Mouse (Mus musculus) CH12.LX (cell line): Measurements from ENCODE around the gene Cmtr2. TPM values are rescaled to one million over a fixed set of nuclear protein-coding genes. Genes with fewer than 3 reads are reported as not detected.

Experiments used
- DNase-seq: peaks from one replicate; pipeline ENCODE4 v3.0.0-alpha.2; 2013; ENCODE audit errors: extremely low read depth
- H3K27ac ChIP-seq: 2 replicates; pipeline ENCODE4 v1.5.1; 2012; ENCODE audit warnings: low read depth, mild to moderate bottlenecking, control low read depth, moderate library complexity; ENCODE audit not compliant: insufficient read depth
- H3K27me3 ChIP-seq: replicated peaks from 2 replicates; pipeline ENCODE3; 2012; ENCODE audit warnings: inconsistent platforms
- H3K36me3 ChIP-seq, 2 experiments: replicated peaks in 1 of 2; 2 replicates each; pipeline versions ENCODE3 to v1.6.1; 2012; ENCODE audit warnings: inconsistent platforms in 1 of 2, low read length in 1 of 2, mild to moderate bottlenecking in 1 of 2, mixed read lengths in 1 of 2, moderate library complexity in 1 of 2; ENCODE audit not compliant: control insufficient read depth in 1 of 2, insufficient read depth in 1 of 2
- H3K4me1 ChIP-seq, 2 experiments: 2 replicates each; pipeline ENCODE4 v1.6.1; 2012; ENCODE audit warnings: inconsistent platforms in 1 of 2, moderate library complexity in 1 of 2; ENCODE audit not compliant: insufficient read depth in 2 of 2, control insufficient read depth in 1 of 2
- H3K4me2 ChIP-seq: 2 replicates; pipeline ENCODE4 v1.6.1; 2012; ENCODE audit warnings: low read depth, mild to moderate bottlenecking, control low read depth; ENCODE audit not compliant: poor library complexity, insufficient read depth, severe bottlenecking
- H3K4me3 ChIP-seq, 3 experiments: fragments of 150-350 bp in 1 of 3; sonication (generic) in 1 of 3; replicated peaks in 1 of 3; 2 replicates each; pipeline versions ENCODE3 to v1.5.1; 2011 to 2012; ENCODE audit warnings: low read depth in 2 of 3, low read length in 2 of 3, mild to moderate bottlenecking in 2 of 3, moderate library complexity in 2 of 3, control low read depth in 1 of 3, improper control_type of control experiment in 1 of 3, inconsistent platforms in 1 of 3, mixed read lengths in 1 of 3; ENCODE audit not compliant: poor library complexity in 1 of 3
- H3K79me2 ChIP-seq: replicated peaks from 2 replicates; pipeline ENCODE4 v1.6.1; 2012; ENCODE audit warnings: mild to moderate bottlenecking, moderate library complexity; ENCODE audit not compliant: control insufficient read depth, poor library complexity, insufficient read depth, severe bottlenecking; ENCODE audit errors: extremely low read depth
- H3K9ac ChIP-seq: 2 replicates; pipeline ENCODE4 v1.6.1; 2012; ENCODE audit warnings: low read depth, mild to moderate bottlenecking, control low read depth, moderate library complexity; ENCODE audit not compliant: insufficient read depth
- H3K9me3 ChIP-seq: replicated peaks from 2 replicates; pipeline ENCODE3; 2012; ENCODE audit warnings: low read length, inconsistent platforms, mixed read lengths
- BHLHE40 ChIP-seq: IDR thresholded peaks from 2 replicates; pipeline ENCODE4 v1.6.1; 2011; ENCODE audit warnings: mild to moderate bottlenecking, low read depth, low read length, improper control_type of control experiment
- CHD1 ChIP-seq: IDR thresholded peaks from 2 replicates; pipeline ENCODE4 v1.6.1; 2012; ENCODE audit warnings: low read depth, low read length, improper control_type of control experiment, inconsistent platforms
- CHD2 ChIP-seq: IDR thresholded peaks from 2 replicates; pipeline ENCODE4 v1.6.1; 2011; ENCODE audit warnings: low read length, improper control_type of control experiment
- CTCF ChIP-seq, 2 experiments: IDR thresholded peaks in 1 of 2; conservative IDR thresholded peaks in 1 of 2; 2 replicates each; pipeline ENCODE4 v1.5.1; 2011 to 2012; ENCODE audit warnings: low read depth in 2 of 2, low read length in 2 of 2, improper control_type of control experiment in 1 of 2, inconsistent platforms in 1 of 2, mild to moderate bottlenecking in 1 of 2, moderate library complexity in 1 of 2
- ELF1 ChIP-seq: IDR thresholded peaks from 2 replicates; pipeline ENCODE4 v1.6.1; 2014; ENCODE audit warnings: low read depth, mild to moderate bottlenecking, inconsistent platforms, low read length, improper control_type of control experiment
- EP300 ChIP-seq: IDR thresholded peaks from 2 replicates; pipeline ENCODE4 v1.6.1; 2011; ENCODE audit warnings: low read length, improper control_type of control experiment
- ETS1 ChIP-seq: conservative IDR thresholded peaks from 2 replicates; pipeline ENCODE4 v1.6.1; 2012; ENCODE audit warnings: low read depth, mild to moderate bottlenecking, inconsistent platforms, low read length, improper control_type of control experiment, moderate library complexity
- HCFC1 ChIP-seq: IDR thresholded peaks from 2 replicates; pipeline ENCODE4 v1.6.1; 2012; ENCODE audit warnings: low read depth, mild to moderate bottlenecking, inconsistent platforms, low read length, improper control_type of control experiment
- MAX ChIP-seq: IDR thresholded peaks from 2 replicates; pipeline ENCODE4 v1.6.1; 2011; ENCODE audit warnings: low read length, improper control_type of control experiment
- MAZ ChIP-seq: IDR thresholded peaks from 2 replicates; pipeline ENCODE4 v1.6.1; 2012; ENCODE audit warnings: low read depth, mild to moderate bottlenecking, inconsistent platforms, low read length, improper control_type of control experiment, moderate library complexity
- MXI1 ChIP-seq: IDR thresholded peaks from 2 replicates; pipeline ENCODE4 v1.6.1; 2011; ENCODE audit warnings: mild to moderate bottlenecking, low read depth, low read length, improper control_type of control experiment
- NRF1 ChIP-seq: IDR thresholded peaks from 2 replicates; pipeline ENCODE4 v1.6.1; 2014; ENCODE audit warnings: low read depth, mild to moderate bottlenecking, inconsistent platforms, low read length, improper control_type of control experiment, moderate library complexity
- PAX5 ChIP-seq: IDR thresholded peaks from 2 replicates; pipeline ENCODE4 v1.6.1; 2012; ENCODE audit warnings: low read length, inconsistent platforms, mixed read lengths
- POLR2AphosphoS2 ChIP-seq: IDR thresholded peaks from 2 replicates; pipeline ENCODE4 v1.6.1; 2011; ENCODE audit warnings: low read depth, low read length, improper control_type of control experiment
- RAD21 ChIP-seq: IDR thresholded peaks from 2 replicates; pipeline ENCODE4 v1.6.1; 2011; ENCODE audit warnings: low read depth, mild to moderate bottlenecking, low read length, improper control_type of control experiment, moderate library complexity
- SIN3A ChIP-seq: IDR thresholded peaks from 2 replicates; pipeline ENCODE4 v1.6.1; 2012; ENCODE audit warnings: low read length, improper control_type of control experiment, inconsistent platforms
- SMC3 ChIP-seq: IDR thresholded peaks from 2 replicates; pipeline ENCODE4 v1.6.1; 2011; ENCODE audit warnings: low read depth, low read length, improper control_type of control experiment
- TCF12 ChIP-seq: IDR thresholded peaks from 2 replicates; pipeline ENCODE4 v1.6.1; 2014; ENCODE audit warnings: low read depth, mild to moderate bottlenecking, inconsistent platforms, low read length, improper control_type of control experiment
- UBTF ChIP-seq: IDR thresholded peaks from 2 replicates; pipeline ENCODE4 v1.6.1; 2012; ENCODE audit warnings: low read depth, mild to moderate bottlenecking, inconsistent platforms, low read length, improper control_type of control experiment, moderate library complexity
- USF2 ChIP-seq: conservative IDR thresholded peaks from 2 replicates; pipeline ENCODE4 v1.6.1; 2011; ENCODE audit warnings: low read depth, low read length, improper control_type of control experiment
- ZC3H11A ChIP-seq: IDR thresholded peaks from 2 replicates; pipeline ENCODE4 v1.6.1; 2012; ENCODE audit warnings: low read depth, mild to moderate bottlenecking, inconsistent platforms, low read length, improper control_type of control experiment
- ZKSCAN1 ChIP-seq: IDR thresholded peaks from 2 replicates; pipeline ENCODE4 v1.6.1; 2012; ENCODE audit warnings: low read depth, inconsistent platforms, low read length, improper control_type of control experiment, borderline replicate concordance
- ZMIZ1 ChIP-seq: IDR thresholded peaks from 2 replicates; pipeline ENCODE4 v1.6.1; 2012; ENCODE audit warnings: low read depth, mild to moderate bottlenecking, inconsistent platforms, low read length, improper control_type of control experiment
- dilution Hi-C: fragments of 300-500 bp; cut with MboI; formaldehyde crosslinking; loops from 2 replicates; pipeline ENCODE4 v1.14.3; 2020; ENCODE audit warnings: low sequenced_read_pairs; ENCODE audit not compliant: extremely low pct_unique_long_range_greater_than_20kb, extremely low pct_ligation_motif_present
- in situ Hi-C: fragments of 300-500 bp; cut with MboI; formaldehyde crosslinking; loops from 3 replicates; pipeline ENCODE4 v1.14.3; 2019; ENCODE audit warnings: low sequenced_read_pairs, low pct_ligation_motif_present, low pct_unique_long_range_greater_than_20kb, mixed read lengths
- polyA plus RNA-seq: library from polyadenylated mRNA; unstranded; fragments of >175 nt; gene quantifications from 2 replicates; pipeline ENCODE4 v1.2.1, GENCODE M21; 2012; ENCODE audit warnings: low read depth; ENCODE audit not compliant: insufficient read length
- total RNA-seq, 2 experiments: library from RNA; depleted of rRNA; stranded (reverse); fragments of 300-350 nt in 1 of 2; fragments of >200 nt in 1 of 2; gene quantifications; 2 replicates each; pipeline ENCODE4 v1.2.3; 2012 to 2014

Cmtr2 gene
- total and polyA plus RNA-seq, 3 experiments = 8.7 to 24.2 (median 12.8) TPM

GRCm38 (mm10) chr8:110270659-110271058 is 55.2 kb downstream of the Cmtr2 start:
- no peak for DNase-seq
- H3K4me2 ChIP-seq = no peak overlapping the region
- no peak overlapping the region for H3K4me3 ChIP-seq
- in situ Hi-C loops = loop anchor here (5.0 kb wide), 1 partner anchor 207 kb away; no protein-coding TSS in a partner anchor
- no peak overlapping the region for H3K9ac ChIP-seq
- no peaks in the 10 kb centered on the region for H3K27me3 ChIP-seq
- no peaks in the 10 kb centered on the region for H3K9me3 ChIP-seq
- TF ChIP-seq PAX5 = no peak
- no peak for TF ChIP-seq POLR2AphosphoS2
- TF ChIP-seq USF2 = no peak
- no peak for TF ChIP-seq ZKSCAN1
- no peak for TF ChIP-seq ZMIZ1
- no peak for TF ChIP-seq CHD2
- no peak for TF ChIP-seq MAZ
- no peak for TF ChIP-seq CHD1
- TF ChIP-seq ELF1 = no peak
- TF ChIP-seq RAD21 = no peak
- no peak for TF ChIP-seq UBTF
- TF ChIP-seq EP300 = no peak
- no peak for TF ChIP-seq BHLHE40
- TF ChIP-seq, all 38 proteins: peak for 0
- Histone ChIP-seq H3K79me2 (no peaks in the 10 kb centered on the region), H3K36me3 (no peaks in the 10 kb centered on the region), H3K4me1 (peaks cover 0 to 7% of the 10 kb centered on the region in 2 experiments; a peak in 2 of 4 replicates), H3K27ac (no peak overlapping the region)
- dilution Hi-C loops = no loop called here

- H3K4me3 ChIP-seq = no peak overlapping the region
- H3K9me3 ChIP-seq = peaks cover 4% of the 10 kb centered on the region
- H3K4me1 ChIP-seq = 0 out of 4 replicates have a peak, but pooled peaks cover 0 to 2% of the 10 kb centered on the region in 2 experiments
- H3K27me3 ChIP-seq = no peaks in the 10 kb centered on the region
- H3K9ac ChIP-seq = no peak overlapping the region
- no peak overlapping the region for H3K4me2 ChIP-seq
- no peaks in the 10 kb centered on the region for H3K79me2 ChIP-seq
- H3K27ac ChIP-seq = no peak overlapping the region
- dilution Hi-C loops = no loop called here
- in situ Hi-C loops = loop anchor here (5.0 kb wide), 1 partner anchor 204 kb away; no protein-coding TSS in a partner anchor
- DNase-seq = peak; percentile 28
- TF ChIP-seq ZC3H11A (peak; percentile 74), HCFC1 (no peak), TCF12 (no peak), ZMIZ1 (no peak), BHLHE40 (no peak), NRF1 (no peak), MAX (no peak), CTCF (conservative IDR thresholded peaks at IDR 0.05 in 1 of 2, IDR thresholded peaks at IDR 0.05 in 1 of 2; ENCODE audit: low read depth in 2 of 2, low read length in 2 of 2) (peak; percentile 39 to 84; a peak in 3 of 4 replicates), SIN3A (no peak), MXI1 (no peak), ETS1 (no peak), SMC3 (peak; percentile 81), RAD21 (peak; percentile 70), CHD1 (no peak)
- no peaks in the 10 kb centered on the region for H3K36me3 ChIP-seq
Observed at GRCm38 (mm10) chr8:110273394-110273793, 57.9 kb downstream of the Cmtr2 start.

Other genes starting within 250 kb of the Cmtr2 start
- gene Tat, start 225.2 kb upstream of the Cmtr2 start, total RNA-seq (2012; rRNA removed) = not detected in 2 replicates
- gene Tat, start 225.2 kb upstream of the Cmtr2 start, total RNA-seq (2014; rRNA removed) = not detected in 2 replicates
- not detected in 2 replicates for gene Tat, start 225.2 kb upstream of the Cmtr2 start, polyA plus RNA-seq
- not detected in 2 replicates for gene Chst4, start 175.9 kb upstream of the Cmtr2 start, total RNA-seq (2012; rRNA removed)
- not detected in 2 replicates for gene Chst4, start 175.9 kb upstream of the Cmtr2 start, total RNA-seq (2014; rRNA removed)
- not detected in 2 replicates for gene Chst4, start 175.9 kb upstream of the Cmtr2 start, polyA plus RNA-seq
- gene Zfp612, start 135.9 kb upstream of the Cmtr2 start, total RNA-seq (2012; rRNA removed) = 1.3 and 2.0 TPM in 2 replicates
- gene Zfp612, start 135.9 kb upstream of the Cmtr2 start, total RNA-seq (2014; rRNA removed) = 0.04 and 0.08 TPM in 2 replicates
- 0.13 TPM in 1 of 2 replicates, not detected in the other for gene Zfp612, start 135.9 kb upstream of the Cmtr2 start, polyA plus RNA-seq
- not detected in 2 replicates for gene Gm21964, start 114.5 kb upstream of the Cmtr2 start, total RNA-seq (2012; rRNA removed)
- gene Gm21964, start 114.5 kb upstream of the Cmtr2 start, total RNA-seq (2014; rRNA removed) = not detected in 2 replicates
- gene Gm21964, start 114.5 kb upstream of the Cmtr2 start, polyA plus RNA-seq = not detected in 2 replicates
- not detected in 2 replicates for gene Gm17720, start 112.9 kb upstream of the Cmtr2 start, total RNA-seq (2012; rRNA removed)
- gene Gm17720, start 112.9 kb upstream of the Cmtr2 start, total RNA-seq (2014; rRNA removed) = not detected in 2 replicates
- gene Gm17720, start 112.9 kb upstream of the Cmtr2 start, polyA plus RNA-seq = not detected in 2 replicates
- not detected in 2 replicates for gene Calb2, start 47.5 kb upstream of the Cmtr2 start, total RNA-seq (2012; rRNA removed)
- gene Calb2, start 47.5 kb upstream of the Cmtr2 start, total RNA-seq (2014; rRNA removed) = not detected in 2 replicates
- gene Calb2, start 47.5 kb upstream of the Cmtr2 start, polyA plus RNA-seq = not detected in 2 replicates
- gene Hydin, start 51.3 kb downstream of the Cmtr2 start, total RNA-seq (2012; rRNA removed) = 5.6 and 9.8 TPM in 2 replicates
- gene Hydin, start 51.3 kb downstream of the Cmtr2 start, total RNA-seq (2014; rRNA removed) = 9.5 and 9.6 TPM in 2 replicates
- 13.2 and 17.3 TPM in 2 replicates for gene Hydin, start 51.3 kb downstream of the Cmtr2 start, polyA plus RNA-seq